Mouse (Mus musculus): ENCODE measurements at regions not wholly inside any gene's neighbourhood (a gene's known extent, or its start where the extent isn't known, plus 50 kb on each side); places are given as distances from the start of the nearest gene placed in this dataset.
"Not testable (repeated sequence)": the region's sequence is repeated elsewhere in the genome, so short reads cannot be mapped to it uniquely, and the experiment has no call there.

GRCm38 (mm10) chr7:29639591-29639990 lies 87.2 kb downstream of the Catsperg2 start:
- H3K36me3 ChIP-seq; H3K27me3 ChIP-seq (ENCODE audit: insufficient read depth, poor library complexity, severe bottlenecking); H3K4me3 ChIP-seq; DNase-seq (ENCODE audit: low spot score); H3K4me1 ChIP-seq (replicated peaks); H3K27ac ChIP-seq: not testable (repeated sequence)
- peaks cover 26% of the 10 kb centered on the region for H3K9me3 ChIP-seq
- WGBS: 79% methylated on average over 5 of the region's 5 CpGs

- H3K9me3 ChIP-seq: no peaks in the 10 kb centered on the region
- H3K27ac ChIP-seq: no peak overlapping the region
- H3K27me3 ChIP-seq (ENCODE audit: insufficient read depth, poor library complexity, severe bottlenecking): no peaks in the 10 kb centered on the region
- H3K36me3 ChIP-seq: no peaks in the 10 kb centered on the region
- H3K4me1 ChIP-seq (replicated peaks): no peaks in the 10 kb centered on the region
- no peak overlapping the region for H3K4me3 ChIP-seq
- DNase-seq (ENCODE audit: low spot score): no peak
- WGBS: 63% methylated on average over 1 of the region's 1 CpGs
Measured at GRCm38 (mm10) chr7:29602356-29602755, 83.9 kb upstream of the Sipa1l3 start.

GRCm38 (mm10) chr7:29601337-29601736 lies 82.9 kb upstream of the Sipa1l3 start:
- no peak for DNase-seq (ENCODE audit: low spot score)
- H3K9me3 ChIP-seq: no peaks in the 10 kb centered on the region
- H3K27me3 ChIP-seq (ENCODE audit: insufficient read depth, poor library complexity, severe bottlenecking): no peaks in the 10 kb centered on the region
- no peaks in the 10 kb centered on the region for H3K4me1 ChIP-seq (replicated peaks)
- no peaks in the 10 kb centered on the region for H3K36me3 ChIP-seq
- no peak overlapping the region for H3K4me3 ChIP-seq
- WGBS: 86% methylated on average over 6 of the region's 6 CpGs
- H3K27ac ChIP-seq: no peak overlapping the region

- H3K27ac ChIP-seq; H3K36me3 ChIP-seq; H3K9me3 ChIP-seq; H3K4me1 ChIP-seq (replicated peaks); H3K27me3 ChIP-seq (ENCODE audit: insufficient read depth, poor library complexity, severe bottlenecking); H3K4me3 ChIP-seq: not testable (repeated sequence)
- DNase-seq (ENCODE audit: low spot score): peak; percentile 56
- 35% methylated on average over 7 of the region's 7 CpGs for WGBS
Measured at GRCm38 (mm10) chr7:29597291-29597690, 78.8 kb upstream of the Sipa1l3 start.

- 74% methylated on average over 5 of the region's 5 CpGs for WGBS
Measured at GRCm38 (mm10) chr7:29578128-29578527, 59.7 kb upstream of the Sipa1l3 start.

GRCm38 (mm10) chr7:29575606-29576005 lies 57.2 kb upstream of the Sipa1l3 start:
- Histone ChIP-seq H3K36me3 (no peaks in the 10 kb centered on the region), H3K9me3 (0 out of 2 replicates have a peak, but pooled peaks cover 4% of the 10 kb centered on the region), H3K4me1 (replicated peaks) (no peaks in the 10 kb centered on the region), H3K4me3 (no peak overlapping the region), H3K27ac (no peak overlapping the region), H3K27me3 (ENCODE audit: insufficient read depth, poor library complexity, severe bottlenecking) (no peaks in the 10 kb centered on the region)
- DNase-seq (ENCODE audit: low spot score): no peak
- 51% methylated on average over 1 of the region's 1 CpGs for WGBS

More at GRCm38 (mm10) chr7:29578128-29578527, 59.7 kb upstream of the Sipa1l3 start:
- Histone ChIP-seq H3K27ac (no peak overlapping the region), H3K36me3 (no peaks in the 10 kb centered on the region), H3K9me3 (0 out of 2 replicates have a peak, but pooled peaks cover 6% of the 10 kb centered on the region), H3K4me1 (replicated peaks) (no peaks in the 10 kb centered on the region), H3K4me3 (no peak overlapping the region), H3K27me3 (ENCODE audit: insufficient read depth, poor library complexity, severe bottlenecking) (no peaks in the 10 kb centered on the region)
- no peak for DNase-seq (ENCODE audit: low spot score)

All from hindbrain, embryonic 10.5 days (tissue).